Mouse (Mus musculus): Measurements from ENCODE around the gene Klhl29. TPM values are rescaled to one million over a fixed set of nuclear protein-coding genes. Genes with fewer than 3 reads are reported as not detected.

Gene Klhl29
- total RNA-seq, 2 experiments from 2014 or later = 1.9 to 3.4 TPM

- DNase-seq (ENCODE audit: low spot score) = peak; percentile 42
These were observed 239.2 kb downstream of the Klhl29 start for GRCm38 (mm10) chr12:5136300-5136699.

- no peak for DNase-seq (ENCODE audit: low spot score)
These were observed 246.3 kb downstream of the Klhl29 start for GRCm38 (mm10) chr12:5129190-5129589.

- DNase-seq (ENCODE audit: low spot score) = no peak
These were observed 249.6 kb downstream of the Klhl29 start for GRCm38 (mm10) chr12:5125907-5126306.

GRCm38 (mm10) chr12:5122972-5123371 is 252.5 kb downstream of the Klhl29 start:
- DNase-seq (ENCODE audit: low spot score) = no peak

DNA sequence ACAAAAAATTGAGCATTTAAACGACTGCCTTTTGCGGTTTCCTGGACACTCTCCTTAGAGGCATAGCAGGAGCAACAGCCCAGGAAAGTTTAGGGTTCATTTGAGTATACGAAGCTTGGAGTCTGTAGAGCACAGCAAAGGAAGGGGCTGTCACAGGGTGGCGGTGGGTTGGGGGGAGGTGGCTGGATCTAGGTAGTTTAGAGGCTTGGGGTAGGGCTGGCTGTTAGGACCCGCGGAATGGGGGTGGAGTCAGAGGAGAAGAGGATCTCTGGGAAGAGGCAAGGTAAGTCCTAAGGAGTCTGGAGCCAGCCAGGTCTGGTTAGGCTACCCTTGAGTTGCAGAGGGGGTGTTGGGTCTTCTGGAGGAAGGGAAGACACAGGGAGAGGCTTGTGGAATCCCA is 255.2 kb downstream of the Klhl29 start:
- DNase-seq (ENCODE audit: low spot score) = no peak

DNA sequence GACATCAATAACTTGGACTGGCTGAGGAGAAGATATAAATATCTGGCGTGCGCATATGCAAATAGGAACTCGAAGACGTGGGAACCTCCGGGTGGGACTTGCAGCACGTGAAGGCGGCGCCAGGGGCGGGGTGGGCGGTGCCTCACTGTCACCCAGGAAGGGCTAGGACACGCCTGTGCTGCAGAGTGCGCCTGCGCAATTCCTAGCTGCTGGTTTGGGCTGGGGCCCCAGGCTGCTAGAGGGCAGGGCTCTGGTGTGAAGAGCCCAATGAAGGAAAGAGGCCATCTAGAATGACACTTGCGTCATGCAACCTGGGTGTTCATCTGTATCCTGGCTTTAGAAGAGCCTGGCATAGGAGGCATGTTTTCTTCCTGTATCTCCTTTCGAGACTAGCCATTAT is 255.8 kb downstream of the Klhl29 start:
- DNase-seq (ENCODE audit: low spot score) = peak; percentile 96

GRCm38 (mm10) chr12:5119286-5119685 is 256.2 kb downstream of the Klhl29 start:
- DNase-seq (ENCODE audit: low spot score) = no peak

DNA sequence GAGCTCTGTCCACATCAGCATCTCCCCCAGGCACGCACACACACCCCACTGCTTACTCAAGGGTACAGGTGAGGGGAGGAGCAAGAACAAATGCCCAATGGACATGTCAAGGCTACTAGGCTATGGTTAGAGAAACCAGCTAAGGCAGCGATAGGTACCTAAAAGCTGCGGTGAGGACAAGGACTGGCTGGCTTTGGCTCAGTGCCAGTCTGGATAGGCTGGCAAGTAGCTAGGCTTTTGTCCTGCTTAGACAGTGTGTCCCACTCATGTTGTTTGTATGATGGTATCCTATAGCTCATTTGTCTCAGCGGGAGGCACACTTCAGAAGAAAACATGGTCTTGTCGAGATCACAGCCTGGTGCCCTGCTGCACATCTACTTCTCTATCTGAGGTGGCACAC is 258.9 kb downstream of the Klhl29 start:
- DNase-seq (ENCODE audit: low spot score) = no peak

GRCm38 (mm10) chr12:5114631-5115030 is 260.9 kb downstream of the Klhl29 start:
- DNase-seq (ENCODE audit: low spot score) = no peak

GRCm38 (mm10) chr12:5111343-5111742 is 264.1 kb downstream of the Klhl29 start:
- DNase-seq (ENCODE audit: low spot score) = no peak

- DNase-seq (ENCODE audit: low spot score) = no peak
These were observed 266.9 kb downstream of the Klhl29 start for GRCm38 (mm10) chr12:5108613-5109012.

DNA sequence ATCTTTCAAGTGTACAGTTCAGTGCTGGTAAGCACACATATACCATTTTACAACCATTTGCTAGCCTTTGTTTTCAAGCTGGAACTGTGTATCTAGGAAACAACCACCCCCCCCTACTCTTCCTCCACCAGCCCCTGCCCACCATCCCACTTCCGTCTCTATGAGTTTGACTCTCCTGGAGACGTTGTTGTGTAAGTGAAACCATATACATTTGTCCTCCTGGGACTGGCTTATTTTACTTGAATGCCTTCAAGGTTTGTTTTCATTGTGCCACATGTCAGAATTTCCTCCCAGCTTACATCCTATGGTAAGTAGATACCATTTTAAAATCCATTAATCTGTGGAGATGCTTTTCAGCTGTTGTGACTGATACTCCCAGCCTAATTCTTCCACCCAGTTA is 267.7 kb downstream of the Klhl29 start:
- no peak for DNase-seq (ENCODE audit: low spot score)

- no peak for DNase-seq (ENCODE audit: low spot score)
These were observed 270.9 kb downstream of the Klhl29 start for GRCm38 (mm10) chr12:5104422-5105052.

- DNase-seq (ENCODE audit: low spot score) = no peak
These were observed 274.0 kb downstream of the Klhl29 start for GRCm38 (mm10) chr12:5101411-5102024.

DNA sequence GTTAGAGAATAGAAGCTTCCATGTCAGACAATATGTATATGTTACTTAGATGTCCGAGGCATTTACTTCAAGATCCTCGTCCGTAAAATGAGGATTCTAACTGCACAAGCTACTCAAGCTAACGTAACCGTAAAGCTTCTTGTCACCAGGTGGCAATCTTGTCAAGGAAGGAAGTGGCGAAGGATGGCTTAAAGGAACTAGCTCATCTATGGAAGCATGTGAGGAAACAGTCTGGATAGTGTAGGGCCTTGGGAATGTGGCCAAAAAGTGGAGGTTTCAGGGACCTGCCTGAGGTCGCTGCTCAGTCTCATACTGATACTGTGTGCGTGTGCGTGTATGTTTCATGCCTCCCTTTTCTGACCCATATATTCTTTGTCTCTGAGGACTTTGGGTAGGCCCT is 275.9 kb downstream of the Klhl29 start:
- no peak for DNase-seq (ENCODE audit: low spot score)

DNA sequence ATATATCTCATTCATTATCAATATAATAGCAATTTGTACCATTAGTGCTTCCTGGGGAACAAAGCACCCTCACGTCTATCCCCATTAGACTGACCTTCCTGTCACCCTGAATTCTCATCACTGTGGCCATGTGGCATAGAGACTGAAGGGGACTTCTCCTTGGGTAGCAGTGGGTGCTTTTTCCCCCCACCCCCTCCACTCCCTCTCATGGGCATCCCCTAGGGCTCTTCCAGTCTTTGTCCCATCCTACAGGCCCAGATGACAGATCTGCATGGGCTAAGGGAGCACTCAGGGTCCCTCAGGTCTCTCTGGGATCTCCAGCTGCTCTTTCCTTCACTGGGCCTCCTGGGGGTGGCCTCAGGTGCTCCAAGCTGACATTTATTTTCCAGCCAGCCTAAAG is 286.8 kb downstream of the Klhl29 start:
- no peak for DNase-seq (ENCODE audit: low spot score)

DNA sequence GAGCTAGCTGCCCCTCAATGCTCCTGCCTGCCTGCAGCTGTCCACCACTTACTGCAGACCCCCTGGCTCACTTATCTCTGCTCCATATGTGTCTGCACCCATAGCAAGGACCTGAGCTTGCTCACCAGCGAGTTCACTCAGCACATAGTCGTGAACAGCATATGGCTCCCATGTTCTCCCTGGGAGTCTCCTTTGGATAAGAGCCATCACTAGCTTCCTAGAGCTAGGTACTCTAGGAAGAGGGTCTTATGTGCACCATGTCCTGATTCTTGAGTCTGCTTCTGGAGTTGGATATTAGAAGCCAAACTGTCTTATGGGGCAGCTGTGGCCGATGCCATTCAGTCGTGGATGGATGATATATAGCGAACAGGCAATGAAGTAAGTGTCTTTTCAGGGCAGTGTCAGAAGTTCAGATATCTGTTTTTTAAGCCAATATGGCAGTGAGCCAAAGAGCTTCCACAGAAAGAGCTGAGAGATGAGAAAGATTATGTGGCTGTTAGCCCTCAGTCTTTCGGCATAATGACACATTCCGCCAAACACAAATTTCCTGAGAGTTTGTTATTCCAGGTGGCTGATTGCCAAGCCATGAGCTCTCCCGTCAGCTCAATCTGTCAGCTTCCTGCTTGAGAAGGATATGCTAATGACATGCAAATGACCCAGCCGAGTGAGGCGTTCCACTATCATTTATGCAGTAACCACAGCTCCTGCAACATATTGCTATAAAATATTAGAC is 287.5 kb downstream of the Klhl29 start:
- DNase-seq (ENCODE audit: low spot score) = peak; percentile 42

DNA sequence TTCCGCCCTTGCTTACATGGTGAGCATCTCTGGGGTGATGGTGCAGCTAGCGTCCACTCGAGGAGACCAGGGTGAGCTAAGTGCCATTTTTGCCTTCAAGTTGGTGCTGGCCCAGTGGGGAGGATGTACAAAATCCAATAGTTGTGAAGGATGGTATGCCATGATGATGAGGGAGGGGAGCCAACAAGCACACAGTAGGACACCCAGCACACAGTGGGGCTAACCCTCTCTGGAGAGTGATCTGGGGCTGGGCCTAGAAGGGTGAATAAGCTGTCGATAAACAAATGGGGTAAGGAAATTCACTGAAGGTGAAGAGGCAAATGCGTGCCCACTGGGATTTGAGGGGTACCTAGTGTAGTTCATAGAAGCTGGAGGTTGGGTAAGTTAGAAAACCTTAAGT is 290.8 kb downstream of the Klhl29 start:
- DNase-seq (ENCODE audit: low spot score) = no peak

DNA sequence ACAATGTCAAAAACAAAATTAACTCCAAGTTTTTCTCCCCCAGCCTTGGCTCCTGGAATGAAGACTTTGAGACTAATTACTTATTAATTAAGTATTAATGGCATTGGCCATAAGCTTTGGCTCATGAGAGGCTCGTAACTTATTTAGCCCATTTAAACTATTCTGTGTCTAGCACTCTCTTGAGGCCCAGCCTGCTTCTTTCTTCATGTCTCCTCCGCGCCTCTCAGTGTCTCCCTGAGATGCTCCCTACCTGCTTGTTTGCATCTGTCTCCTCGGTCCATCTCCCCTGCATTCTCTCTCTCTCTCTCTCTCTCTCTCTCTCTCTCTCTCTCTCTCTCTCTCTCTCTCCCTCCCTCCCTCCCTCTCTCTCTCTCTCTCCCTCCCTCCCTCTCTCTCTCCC is 294.0 kb downstream of the Klhl29 start:
- no peak for DNase-seq (ENCODE audit: low spot score)

- peak; percentile 26 for DNase-seq (ENCODE audit: low spot score)
These were observed 302.3 kb downstream of the Klhl29 start for GRCm38 (mm10) chr12:5073191-5073590.

- no peak for DNase-seq (ENCODE audit: low spot score)
These were observed 305.4 kb downstream of the Klhl29 start for GRCm38 (mm10) chr12:5070131-5070530.

DNA sequence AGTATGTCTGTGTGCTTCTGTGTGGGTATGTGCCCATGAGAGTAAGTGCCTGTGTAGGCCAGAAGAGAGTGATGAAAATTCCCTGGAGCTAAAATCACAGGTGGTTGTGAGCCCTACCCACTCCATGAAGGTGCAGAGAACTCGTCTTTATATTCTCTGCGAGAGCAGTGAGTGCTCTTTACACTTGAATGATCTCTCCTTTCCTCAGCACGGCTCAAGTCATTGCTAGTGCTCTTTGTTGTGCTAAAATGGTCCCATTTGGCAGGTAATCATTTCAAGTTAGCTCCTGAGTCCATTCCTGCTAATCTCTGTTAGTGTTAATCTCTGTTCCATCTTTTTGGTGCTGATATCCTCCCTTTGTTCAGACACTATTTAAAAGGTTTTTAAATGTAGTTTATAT is 307.9 kb downstream of the Klhl29 start:
- DNase-seq (ENCODE audit: low spot score) = no peak

GRCm38 (mm10) chr12:5048104-5048503 is 327.4 kb downstream of the Klhl29 start:
- DNase-seq (ENCODE audit: low spot score) = no peak
